Mouse (Mus musculus): Measurements from ENCODE around the gene Dpm3. TPM values are rescaled to one million over a fixed set of nuclear protein-coding genes. Genes with fewer than 3 reads are reported as not detected.

The Dpm3 gene
- total RNA-seq, 2 experiments from 2014 or later = 16.4 to 26.9 TPM

DNA sequence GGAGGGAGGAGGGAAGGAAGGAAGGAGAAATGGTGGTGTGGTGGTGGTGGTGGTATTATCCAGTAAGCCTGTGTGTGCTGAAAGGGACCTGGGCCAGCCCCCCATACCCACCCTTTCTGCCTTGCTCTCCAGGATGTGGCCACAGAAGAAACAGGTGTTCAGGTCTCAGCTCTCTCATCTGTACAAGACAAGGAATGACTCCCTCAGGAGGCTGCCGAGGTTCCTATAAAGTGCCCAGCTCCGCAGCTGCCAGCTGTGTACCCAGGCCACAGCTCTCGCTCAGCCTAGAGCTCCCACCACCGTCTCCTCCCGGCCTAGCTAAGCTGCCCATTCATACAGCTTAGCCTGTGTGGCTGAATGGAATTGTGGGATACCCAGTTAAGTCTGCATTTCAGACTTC is 33.1 kb downstream of the Dpm3 start:
- H3K27ac ChIP-seq = no peak overlapping the region
- intact Hi-C loops (cut with DNase I) = no loop called here
- no peak for TF ChIP-seq CTCF (IDR thresholded peaks at IDR 0.05)

DNA sequence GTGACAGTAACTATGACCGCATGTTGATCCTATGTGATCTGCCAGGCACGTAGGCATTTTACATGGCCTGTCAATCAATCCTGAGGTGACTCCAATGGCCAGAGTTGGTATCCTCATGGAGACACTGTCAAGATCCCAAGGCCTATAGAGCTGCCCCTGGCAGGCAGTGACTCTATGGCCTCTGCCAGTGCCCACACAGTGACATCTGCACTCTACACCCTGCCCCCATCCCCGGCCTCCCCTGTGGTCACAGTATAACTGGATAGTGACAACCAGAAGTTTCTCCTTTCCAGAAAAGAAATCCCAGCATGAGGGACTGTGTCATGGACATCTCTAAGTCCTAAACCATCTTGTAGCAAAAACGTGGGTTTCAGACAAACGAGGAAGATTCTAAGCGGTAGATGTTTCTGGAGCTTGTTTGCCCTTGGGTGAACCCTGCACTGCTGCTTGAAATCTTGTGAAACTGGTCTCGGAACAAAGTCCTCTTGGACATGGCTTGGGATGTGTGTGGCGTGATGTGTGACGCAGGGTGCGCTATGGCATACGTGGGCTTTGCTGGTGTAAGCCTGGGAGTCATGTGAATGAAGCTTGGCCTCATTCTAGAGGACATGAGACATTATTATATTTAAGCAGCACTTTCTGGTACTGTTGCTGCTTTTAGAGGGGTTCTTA is 34.2 kb downstream of the Dpm3 start:
- no peak for DNase-seq
- H3K4me3 ChIP-seq = no peak overlapping the region
- H3K27ac ChIP-seq = no peak overlapping the region
- intact Hi-C loops (cut with DNase I) = no loop called here
- no peak for TF ChIP-seq CTCF (IDR thresholded peaks at IDR 0.05)

More for the DNA sequence above, 33.1 kb downstream of the Dpm3 start:
- H3K4me3 ChIP-seq = no peak overlapping the region
- DNase-seq = no peak

DNA sequence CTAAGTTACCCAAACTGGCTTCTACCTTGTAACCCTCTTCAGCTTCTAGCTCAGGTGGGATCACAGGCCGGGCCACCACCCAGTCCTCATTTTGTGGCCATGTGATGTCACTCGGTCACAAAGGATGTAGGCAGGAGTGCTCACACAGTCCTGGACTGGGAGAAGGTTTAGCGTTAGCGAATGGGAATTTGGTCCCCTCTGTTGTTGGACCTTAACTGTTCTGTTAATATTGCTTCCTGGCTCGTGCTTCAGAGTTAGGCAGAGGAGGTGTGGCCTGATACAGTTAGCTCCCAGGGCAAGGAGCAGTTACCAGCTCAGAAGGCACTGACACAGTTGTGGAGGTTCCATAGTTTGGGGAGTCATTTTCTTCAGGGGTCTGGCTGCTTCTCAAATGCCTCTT is 35.0 kb downstream of the Dpm3 start:
- intact Hi-C loops (cut with DNase I) = no loop called here
- TF ChIP-seq CTCF (IDR thresholded peaks at IDR 0.05) = no peak
- no peak for DNase-seq

DNA sequence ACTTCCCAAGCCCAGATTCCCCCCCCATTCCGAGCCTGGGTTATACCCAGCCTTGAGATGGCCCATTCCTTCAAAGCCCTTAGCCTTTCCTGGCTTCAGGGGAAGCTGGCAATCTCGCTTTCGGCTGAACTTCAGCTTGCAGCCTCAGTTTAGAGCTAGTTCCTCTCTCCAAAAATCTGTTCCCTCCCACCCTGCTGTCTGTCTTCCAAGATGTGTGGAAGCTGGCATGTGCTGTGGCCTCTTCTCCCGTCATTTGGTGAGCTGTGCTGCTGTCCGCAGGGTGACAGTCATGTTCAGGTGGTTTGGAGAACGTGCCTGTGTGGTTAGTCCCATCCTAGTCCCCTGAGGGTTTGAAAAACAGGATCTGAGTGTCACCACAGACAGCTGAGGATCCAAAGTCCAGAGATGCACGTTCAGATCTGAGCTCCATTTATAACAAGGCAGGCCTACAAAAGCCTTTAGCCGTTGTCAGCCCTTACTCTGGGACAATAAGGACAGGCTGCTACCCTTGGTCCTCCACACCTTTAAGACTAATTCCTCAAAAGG is 36.6 kb downstream of the Dpm3 start:
- Histone ChIP-seq H3K4me3 (no peak overlapping the region), H3K27ac (no peak overlapping the region)
- no peak for DNase-seq
- intact Hi-C loops (cut with DNase I) = no loop called here
- TF ChIP-seq CTCF (IDR thresholded peaks at IDR 0.05) = no peak

More for the DNA sequence above, 35.0 kb downstream of the Dpm3 start:
- no peak overlapping the region for H3K27ac ChIP-seq
- H3K4me3 ChIP-seq = no peak overlapping the region

DNA sequence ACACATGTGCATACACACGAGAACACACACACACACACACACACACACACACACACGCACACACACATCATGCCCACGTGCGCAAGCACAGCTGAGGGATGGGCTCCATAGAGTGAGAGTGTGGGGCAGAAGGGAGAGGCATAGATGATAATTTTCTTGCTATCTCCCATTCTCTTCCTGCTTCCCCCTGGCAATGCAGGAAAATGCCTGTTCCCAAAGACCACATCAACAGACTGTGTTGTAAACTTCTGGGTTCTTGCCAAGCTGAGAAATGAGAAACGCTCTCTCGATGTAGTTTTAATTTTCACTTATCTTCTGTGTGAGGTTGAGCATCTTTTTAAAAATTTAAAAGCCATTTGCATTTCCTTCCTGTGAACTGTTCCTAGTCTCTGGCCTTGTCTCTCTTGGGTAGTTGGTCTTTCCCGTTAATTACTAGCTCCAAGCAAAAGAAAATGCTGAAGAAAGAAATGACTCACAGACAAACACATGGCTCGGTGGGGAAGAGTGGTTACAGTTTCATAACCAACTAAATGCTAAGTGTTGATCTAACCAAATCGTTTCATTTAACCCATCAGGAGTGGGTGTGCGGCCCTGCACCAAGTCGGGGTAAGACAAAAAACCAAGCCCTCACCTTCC is 37.7 kb downstream of the Dpm3 start:
- no peak for DNase-seq
- Histone ChIP-seq H3K27ac (no peak overlapping the region), H3K4me3 (no peak overlapping the region)
- no peak for TF ChIP-seq CTCF (IDR thresholded peaks at IDR 0.05)
- intact Hi-C loops (cut with DNase I) = no loop called here

DNA sequence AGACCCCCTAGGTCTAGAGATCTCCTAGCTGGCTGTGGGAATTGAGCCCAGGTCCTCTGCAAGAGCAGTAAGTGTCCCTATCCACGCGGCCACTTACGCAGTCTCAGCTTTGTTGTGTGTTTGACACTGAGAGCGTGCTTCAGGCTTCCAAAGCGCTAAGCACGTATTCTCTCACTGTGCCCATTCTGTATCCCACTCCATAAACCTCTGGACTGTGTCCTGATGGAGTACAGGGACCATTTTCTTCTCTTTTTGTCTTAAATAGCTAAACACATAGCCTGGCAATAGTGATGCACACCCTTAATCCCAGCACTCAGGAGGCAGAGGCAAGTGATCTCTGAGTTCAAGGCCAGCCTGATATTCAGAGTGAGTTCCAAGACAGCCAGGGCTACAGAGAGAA is 39.8 kb downstream of the Dpm3 start:
- intact Hi-C loops (cut with DNase I) = no loop called here
- TF ChIP-seq CTCF (IDR thresholded peaks at IDR 0.05) = no peak
- DNase-seq = no peak
- H3K27ac ChIP-seq = no peak overlapping the region
- no peak overlapping the region for H3K4me3 ChIP-seq

DNA sequence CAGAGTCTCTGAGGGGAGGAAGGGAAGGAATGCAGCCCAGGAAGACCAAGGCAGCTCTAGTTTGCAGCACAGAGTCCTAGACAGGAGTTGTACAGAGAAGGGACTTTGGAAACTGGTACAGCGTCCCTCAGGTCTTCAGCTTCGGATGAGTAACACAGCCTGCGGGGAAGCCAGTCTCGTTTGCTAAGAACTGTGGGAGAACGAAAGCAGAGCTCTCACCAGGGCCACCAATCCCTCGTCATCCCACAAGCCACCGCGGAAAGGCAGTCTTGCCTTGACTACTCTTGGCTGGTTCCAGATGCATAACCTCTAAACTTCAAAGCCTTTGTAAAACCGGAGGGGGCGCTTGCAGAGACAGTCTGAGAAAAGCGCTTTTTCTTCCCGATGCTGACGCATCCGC is 40.3 kb downstream of the Dpm3 start:
- intact Hi-C loops (cut with DNase I) = no loop called here
- DNase-seq = no peak
- Histone ChIP-seq H3K27ac (peak overlapping the region; percentile 38; the same call in 1 of the 2 replicates), H3K4me3 (peak overlapping the region; percentile 64)
- no peak for TF ChIP-seq CTCF (IDR thresholded peaks at IDR 0.05)

DNA sequence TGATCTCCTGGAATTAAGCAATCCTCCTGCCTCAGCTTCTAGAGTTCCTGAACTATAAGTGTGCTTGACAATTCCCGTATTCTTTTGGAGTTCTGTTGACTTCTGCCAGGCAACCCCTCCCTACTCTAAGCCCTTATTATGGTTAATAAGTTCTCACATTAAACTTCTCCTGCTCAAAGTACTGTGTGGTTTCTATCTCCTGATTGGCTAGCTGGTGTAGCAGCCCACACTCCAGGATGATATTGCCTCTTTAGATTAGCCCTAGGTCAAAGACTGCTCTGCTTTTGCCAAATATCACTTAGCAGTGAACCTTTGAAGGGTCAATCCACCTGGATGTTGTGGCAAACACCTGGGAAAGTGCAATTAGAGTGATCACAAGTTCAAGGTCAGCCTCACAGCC is 40.9 kb downstream of the Dpm3 start:
- TF ChIP-seq CTCF (IDR thresholded peaks at IDR 0.05) = no peak
- Histone ChIP-seq H3K4me3 (peak overlapping the region; percentile 64), H3K27ac (no peak overlapping the region)
- DNase-seq = no peak
- intact Hi-C loops (cut with DNase I) = no loop called here

DNA sequence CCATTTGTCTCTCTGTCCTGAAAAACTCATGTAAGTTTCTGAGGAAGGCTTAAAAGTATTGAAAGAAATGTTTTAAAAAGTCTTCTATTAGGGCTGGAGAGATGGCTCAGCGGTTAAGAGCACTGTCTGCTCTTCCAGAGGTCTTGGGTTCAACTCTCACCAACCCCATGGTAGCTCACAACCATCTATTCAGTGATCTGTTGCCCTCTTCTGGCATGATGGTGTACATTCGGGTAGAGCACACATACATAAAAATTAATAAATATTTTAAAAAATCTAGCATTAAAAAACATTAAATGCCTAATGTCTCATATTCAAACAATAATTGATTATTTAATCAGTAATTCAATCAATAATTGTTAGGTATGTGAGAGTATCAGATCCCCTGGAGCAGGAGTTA is 41.4 kb downstream of the Dpm3 start:
- intact Hi-C loops (cut with DNase I) = no loop called here
- Histone ChIP-seq H3K4me3 (no peak overlapping the region), H3K27ac (no peak overlapping the region)
- peak; percentile 32; the same call in 1 of the 2 replicates for TF ChIP-seq CTCF (IDR thresholded peaks at IDR 0.05)
- no peak for DNase-seq

DNA sequence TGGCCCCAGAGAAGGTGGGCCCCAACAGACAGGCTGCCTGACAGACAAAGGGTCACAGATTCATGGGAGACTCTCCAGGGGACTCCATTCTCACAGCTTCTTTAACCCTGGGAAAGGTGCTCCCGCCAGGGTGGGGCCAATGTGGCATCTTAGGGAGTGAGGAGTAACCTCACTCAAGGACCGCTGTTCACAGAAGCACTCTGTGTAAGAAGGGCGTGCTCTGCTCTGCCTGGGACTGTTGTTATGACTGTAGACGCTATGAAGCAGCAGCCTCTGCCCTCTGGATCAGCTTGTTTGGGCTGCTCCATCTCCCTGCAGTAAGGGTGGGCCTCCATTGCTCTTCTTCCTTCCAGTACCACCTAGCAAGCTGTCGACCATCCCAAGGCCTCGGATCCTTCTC is 45.3 kb downstream of the Dpm3 start:
- Histone ChIP-seq H3K4me3 (no peak overlapping the region), H3K27ac (no peak overlapping the region)
- TF ChIP-seq CTCF (IDR thresholded peaks at IDR 0.05) = no peak
- intact Hi-C loops (cut with DNase I) = no loop called here
- DNase-seq = no peak

DNA sequence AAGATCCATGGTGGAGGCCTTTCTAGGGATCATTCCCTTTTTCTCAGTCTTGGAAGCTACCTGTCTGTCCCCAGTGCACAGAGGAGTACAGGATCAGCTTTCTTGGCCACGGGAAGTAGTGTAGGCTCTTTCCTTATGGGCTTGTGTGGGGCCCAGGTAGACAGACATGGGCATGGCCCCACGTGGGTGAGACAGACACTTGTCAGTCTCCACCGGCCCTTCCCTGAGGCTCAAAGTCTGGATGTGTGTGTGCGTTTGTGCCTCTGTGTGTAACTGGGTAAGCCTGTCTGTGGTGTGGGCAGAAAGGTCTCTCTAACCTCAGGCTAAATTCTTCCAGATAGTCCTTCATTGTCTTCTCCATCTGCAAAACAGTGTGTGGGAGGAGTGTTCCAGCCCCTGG is 45.9 kb downstream of the Dpm3 start:
- Histone ChIP-seq H3K4me3 (no peak overlapping the region), H3K27ac (no peak overlapping the region)
- DNase-seq = no peak
- intact Hi-C loops (cut with DNase I) = no loop called here
- TF ChIP-seq CTCF (IDR thresholded peaks at IDR 0.05) = no peak

DNA sequence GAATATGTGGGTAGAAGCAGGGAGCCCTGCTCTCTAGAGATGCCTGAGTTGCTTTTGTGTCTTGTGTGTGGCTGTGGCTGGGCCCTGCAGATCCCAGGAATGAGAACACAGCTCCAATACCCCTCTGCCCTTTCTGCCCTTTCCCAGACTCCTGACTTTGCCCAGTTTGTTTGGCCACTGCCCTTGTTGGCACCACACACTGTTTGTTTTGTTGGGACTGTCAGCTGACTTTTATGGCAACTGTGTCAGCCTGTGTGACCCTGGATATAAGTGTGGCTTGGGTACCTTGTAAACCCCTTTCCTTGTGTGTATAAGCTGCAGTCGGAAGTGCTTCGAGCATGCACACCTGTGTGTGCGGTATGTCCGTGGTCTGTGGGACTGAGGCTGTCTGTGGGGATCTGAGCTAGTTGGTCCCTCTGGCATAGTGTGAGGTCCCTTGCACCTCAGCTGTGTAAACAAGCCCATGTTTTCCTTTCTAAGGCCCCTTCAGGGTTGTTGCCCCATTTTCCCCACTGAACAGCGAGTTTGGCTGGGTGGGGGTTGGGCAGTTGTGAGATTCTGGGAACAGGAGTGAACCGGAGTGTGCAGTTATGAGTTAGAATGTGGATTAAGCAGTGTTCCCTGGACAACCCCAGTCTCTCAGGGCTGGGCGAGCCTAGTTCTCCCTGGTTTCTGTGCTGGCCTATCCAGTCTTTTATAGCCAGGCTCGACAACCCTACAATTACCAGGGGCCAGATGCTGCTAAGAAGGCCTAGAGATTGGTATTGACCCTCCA is 46.6 kb downstream of the Dpm3 start:
- Histone ChIP-seq H3K27ac (no peak overlapping the region), H3K4me3 (no peak overlapping the region)
- DNase-seq = no peak
- no peak for TF ChIP-seq CTCF (IDR thresholded peaks at IDR 0.05)
- intact Hi-C loops (cut with DNase I) = no loop called here

DNA sequence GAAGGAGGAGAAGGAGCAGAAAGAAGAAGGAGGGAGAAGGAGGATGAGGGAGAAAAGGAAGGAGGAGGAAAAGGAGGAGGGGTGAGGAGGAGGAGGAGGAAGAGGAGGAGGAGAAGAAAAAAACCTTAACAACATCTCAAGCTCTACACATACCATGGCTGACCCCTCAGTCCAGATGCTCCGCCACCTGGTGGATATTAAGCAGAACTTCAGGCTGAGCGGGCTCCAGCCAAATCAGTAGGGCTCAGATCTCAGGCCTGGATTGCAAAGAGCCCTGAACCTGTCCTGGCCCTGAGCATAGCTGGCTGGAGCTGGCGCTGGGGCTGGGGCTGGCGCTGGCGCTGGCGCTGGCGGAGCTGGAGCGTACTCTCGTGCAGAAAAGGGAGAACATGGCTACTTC is 48.9 kb downstream of the Dpm3 start:
- TF ChIP-seq CTCF (IDR thresholded peaks at IDR 0.05) = peak; percentile 84
- intact Hi-C loops (cut with DNase I) = loop anchor here (2.0 kb wide), 1 partner anchor 61 kb away; the partner anchor contains the start of gene Trim46
- DNase-seq = peak; percentile 74
- H3K4me3 ChIP-seq = no peak overlapping the region
- H3K27ac ChIP-seq = no peak overlapping the region
